Mouse (Mus musculus): ENCODE measurements around the gene Gm21304. TPM values are rescaled to one million over a fixed set of nuclear protein-coding genes. Genes with fewer than 3 reads are reported as not detected.

Gm21304 gene
- not detected in 2 replicates for polyA plus RNA-seq (2021; fragmentation: Nextera tagmentation)
- long read RNA-seq, experiment 1: 0 reads
- long read RNA-seq, experiment 2: 0 reads

DNA sequence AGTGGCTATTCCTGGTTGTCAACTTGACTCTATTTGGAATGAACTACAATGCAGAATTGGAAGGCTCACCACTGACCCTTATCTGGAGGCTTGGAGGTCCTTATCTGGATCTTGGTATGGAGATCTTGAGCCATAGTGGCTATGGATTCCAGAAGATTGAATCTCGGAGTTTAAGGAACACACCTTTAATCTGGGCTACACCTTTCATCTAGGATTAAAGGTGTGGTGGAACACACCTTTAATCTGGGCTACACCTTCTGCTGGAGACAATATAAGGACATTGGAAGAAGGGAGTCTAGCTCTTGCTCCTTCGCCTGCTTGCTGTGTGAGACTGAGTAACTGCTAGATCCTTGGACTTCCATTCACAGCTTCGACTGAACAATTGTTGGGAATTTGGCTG is at the start of gene Gm21304:
Gm21304 (plus strand) TSS at position 301 of the 400 bp plus-strand sequence.

DNA sequence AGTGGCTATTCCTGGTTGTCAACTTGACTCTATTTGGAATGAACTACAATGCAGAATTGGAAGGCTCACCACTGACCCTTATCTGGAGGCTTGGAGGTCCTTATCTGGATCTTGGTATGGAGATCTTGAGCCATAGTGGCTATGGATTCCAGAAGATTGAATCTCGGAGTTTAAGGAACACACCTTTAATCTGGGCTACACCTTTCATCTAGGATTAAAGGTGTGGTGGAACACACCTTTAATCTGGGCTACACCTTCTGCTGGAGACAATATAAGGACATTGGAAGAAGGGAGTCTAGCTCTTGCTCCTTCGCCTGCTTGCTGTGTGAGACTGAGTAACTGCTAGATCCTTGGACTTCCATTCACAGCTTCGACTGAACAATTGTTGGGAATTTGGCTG is 25.6 kb upstream of the Gm21304 start, which contains the start of gene Gm21293:
Gm21293 (plus strand) TSS at position 301 of the 400 bp plus-strand sequence.

DNA sequence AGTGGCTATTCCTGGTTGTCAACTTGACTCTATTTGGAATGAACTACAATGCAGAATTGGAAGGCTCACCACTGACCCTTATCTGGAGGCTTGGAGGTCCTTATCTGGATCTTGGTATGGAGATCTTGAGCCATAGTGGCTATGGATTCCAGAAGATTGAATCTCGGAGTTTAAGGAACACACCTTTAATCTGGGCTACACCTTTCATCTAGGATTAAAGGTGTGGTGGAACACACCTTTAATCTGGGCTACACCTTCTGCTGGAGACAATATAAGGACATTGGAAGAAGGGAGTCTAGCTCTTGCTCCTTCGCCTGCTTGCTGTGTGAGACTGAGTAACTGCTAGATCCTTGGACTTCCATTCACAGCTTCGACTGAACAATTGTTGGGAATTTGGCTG is 17.1 kb upstream of the Gm21304 start, which contains the start of gene Gm6763:
Gm6763 (plus strand) TSS at position 301 of the 400 bp plus-strand sequence.

DNA sequence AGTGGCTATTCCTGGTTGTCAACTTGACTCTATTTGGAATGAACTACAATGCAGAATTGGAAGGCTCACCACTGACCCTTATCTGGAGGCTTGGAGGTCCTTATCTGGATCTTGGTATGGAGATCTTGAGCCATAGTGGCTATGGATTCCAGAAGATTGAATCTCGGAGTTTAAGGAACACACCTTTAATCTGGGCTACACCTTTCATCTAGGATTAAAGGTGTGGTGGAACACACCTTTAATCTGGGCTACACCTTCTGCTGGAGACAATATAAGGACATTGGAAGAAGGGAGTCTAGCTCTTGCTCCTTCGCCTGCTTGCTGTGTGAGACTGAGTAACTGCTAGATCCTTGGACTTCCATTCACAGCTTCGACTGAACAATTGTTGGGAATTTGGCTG is 8.6 kb upstream of the Gm21304 start, which contains the start of gene Gm8764:
Gm8764 (plus strand) TSS at position 301 of the 400 bp plus-strand sequence.

DNA sequence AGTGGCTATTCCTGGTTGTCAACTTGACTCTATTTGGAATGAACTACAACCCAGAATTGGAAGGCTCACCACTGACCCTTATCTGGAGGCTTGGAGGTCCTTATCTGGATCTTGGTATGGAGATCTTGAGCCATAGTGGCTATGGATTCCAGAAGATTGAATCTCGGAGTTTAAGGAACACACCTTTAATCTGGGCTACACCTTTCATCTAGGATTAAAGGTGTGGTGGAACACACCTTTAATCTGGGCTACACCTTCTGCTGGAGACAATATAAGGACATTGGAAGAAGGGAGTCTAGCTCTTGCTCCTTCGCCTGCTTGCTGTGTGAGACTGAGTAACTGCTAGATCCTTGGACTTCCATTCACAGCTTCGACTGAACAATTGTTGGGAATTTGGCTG is 8.4 kb downstream of the Gm21304 start, which contains the start of gene Gm21312:
Gm21312 (plus strand) TSS at position 301 of the 400 bp plus-strand sequence.

DNA sequence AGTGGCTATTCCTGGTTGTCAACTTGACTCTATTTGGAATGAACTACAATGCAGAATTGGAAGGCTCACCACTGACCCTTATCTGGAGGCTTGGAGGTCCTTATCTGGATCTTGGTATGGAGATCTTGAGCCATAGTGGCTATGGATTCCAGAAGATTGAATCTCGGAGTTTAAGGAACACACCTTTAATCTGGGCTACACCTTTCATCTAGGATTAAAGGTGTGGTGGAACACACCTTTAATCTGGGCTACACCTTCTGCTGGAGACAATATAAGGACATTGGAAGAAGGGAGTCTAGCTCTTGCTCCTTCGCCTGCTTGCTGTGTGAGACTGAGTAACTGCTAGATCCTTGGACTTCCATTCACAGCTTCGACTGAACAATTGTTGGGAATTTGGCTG is 16.9 kb downstream of the Gm21304 start, which contains the start of gene Gm20765:
Gm20765 (plus strand) TSS at position 301 of the 400 bp plus-strand sequence.

DNA sequence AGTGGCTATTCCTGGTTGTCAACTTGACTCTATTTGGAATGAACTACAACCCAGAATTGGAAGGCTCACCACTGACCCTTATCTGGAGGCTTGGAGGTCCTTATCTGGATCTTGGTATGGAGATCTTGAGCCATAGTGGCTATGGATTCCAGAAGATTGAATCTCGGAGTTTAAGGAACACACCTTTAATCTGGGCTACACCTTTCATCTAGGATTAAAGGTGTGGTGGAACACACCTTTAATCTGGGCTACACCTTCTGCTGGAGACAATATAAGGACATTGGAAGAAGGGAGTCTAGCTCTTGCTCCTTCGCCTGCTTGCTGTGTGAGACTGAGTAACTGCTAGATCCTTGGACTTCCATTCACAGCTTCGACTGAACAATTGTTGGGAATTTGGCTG is 25.4 kb downstream of the Gm21304 start, which contains the start of gene Gm4340:
Gm4340 (plus strand) TSS at position 301 of the 400 bp plus-strand sequence.

Other genes with a start within 250 kb of the Gm21304 start
- gene Gm21293, start 25.5 kb upstream of the Gm21304 start, polyA plus RNA-seq (2021; fragmentation: Nextera tagmentation): not detected in 2 replicates
- not detected in 2 replicates for gene Gm6763, start 17.0 kb upstream of the Gm21304 start, polyA plus RNA-seq (2021; fragmentation: Nextera tagmentation)
- not detected in 2 replicates for gene Gm8764, start 8.5 kb upstream of the Gm21304 start, polyA plus RNA-seq (2021; fragmentation: Nextera tagmentation)
- not detected in 2 replicates for gene Gm21312, start 8.5 kb downstream of the Gm21304 start, polyA plus RNA-seq (2021; fragmentation: Nextera tagmentation)
- not detected in 2 replicates for gene Gm20765, start 17.0 kb downstream of the Gm21304 start, polyA plus RNA-seq (2021; fragmentation: Nextera tagmentation)
- not detected in 2 replicates for gene Gm4340, start 25.5 kb downstream of the Gm21304 start, polyA plus RNA-seq (2021; fragmentation: Nextera tagmentation)